Mouse (Mus musculus): ENCODE measurements around the gene Fam160a1. TPM values are rescaled to one million over a fixed set of nuclear protein-coding genes. Genes with fewer than 3 reads are reported as not detected.

Gene Fam160a1
- total RNA-seq, 2 experiments from 2014 or later, result 5.2 to 5.4 TPM

DNA sequence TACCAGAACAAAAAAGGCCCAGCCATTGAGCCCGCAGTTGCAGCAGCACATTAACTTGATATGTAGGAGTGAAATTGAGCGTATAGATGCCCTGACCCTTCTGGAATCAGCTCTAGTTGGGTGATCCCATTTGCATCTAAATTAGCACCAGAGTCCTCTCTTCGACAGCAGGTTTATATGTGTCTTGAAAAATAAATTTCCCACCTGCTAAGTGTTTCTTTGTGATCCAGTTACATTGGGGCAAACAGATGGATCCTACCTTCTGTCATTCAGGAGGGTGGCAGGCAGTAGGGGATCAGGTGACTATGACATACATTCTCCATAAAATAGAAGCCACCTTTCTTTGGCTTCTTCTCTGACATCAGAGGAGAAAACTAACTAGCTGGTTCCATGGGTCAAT lies 122.0 kb downstream of the Fam160a1 start:
- intact Hi-C loops (cut with DNase I), result no loop called here
- DNase-seq (ENCODE audit: low spot score in 2 of 2), result no peak

DNA sequence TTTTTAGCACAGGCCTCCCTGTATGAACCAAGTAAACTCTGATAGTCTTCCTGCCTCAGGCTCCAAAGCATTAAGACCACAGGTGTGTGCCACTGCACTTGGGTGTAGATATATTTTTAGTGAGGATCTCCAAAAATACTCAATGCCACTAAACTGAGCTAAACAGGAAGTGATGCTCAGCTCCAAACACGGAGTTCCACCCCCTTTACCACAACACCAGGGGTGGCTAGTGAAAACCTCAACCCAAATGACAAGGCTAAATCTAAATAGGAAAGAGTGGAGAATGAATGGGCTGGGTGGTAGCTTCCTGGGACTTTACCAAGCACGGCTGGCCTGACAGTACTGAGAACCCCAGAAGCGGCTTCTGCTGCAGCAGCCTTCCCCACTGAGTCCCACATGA lies 124.1 kb downstream of the Fam160a1 start:
- intact Hi-C loops (cut with DNase I), result no loop called here
- DNase-seq (ENCODE audit: low spot score in 2 of 2), result no peak

DNA sequence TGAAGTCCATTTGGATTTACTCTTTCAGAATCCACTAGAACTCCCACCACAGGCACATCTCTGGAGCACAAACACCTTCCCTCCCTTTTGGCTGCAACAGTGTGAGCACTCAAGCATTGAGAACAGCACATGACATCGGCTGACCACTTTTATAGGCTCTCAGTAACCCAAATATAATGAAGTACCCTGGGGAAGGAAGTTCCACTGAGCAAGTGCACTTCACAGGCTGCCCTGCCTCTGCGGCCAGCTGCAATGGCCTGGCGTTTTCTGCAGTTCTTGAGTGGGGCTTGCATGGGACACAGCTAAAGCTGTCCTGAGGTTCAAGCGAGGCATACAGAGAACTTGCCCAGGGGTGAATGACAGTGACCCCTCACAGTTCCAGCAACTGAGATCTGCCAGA lies 126.0 kb downstream of the Fam160a1 start:
- no peak for DNase-seq (ENCODE audit: low spot score in 2 of 2)
- intact Hi-C loops (cut with DNase I), result no loop called here

DNA sequence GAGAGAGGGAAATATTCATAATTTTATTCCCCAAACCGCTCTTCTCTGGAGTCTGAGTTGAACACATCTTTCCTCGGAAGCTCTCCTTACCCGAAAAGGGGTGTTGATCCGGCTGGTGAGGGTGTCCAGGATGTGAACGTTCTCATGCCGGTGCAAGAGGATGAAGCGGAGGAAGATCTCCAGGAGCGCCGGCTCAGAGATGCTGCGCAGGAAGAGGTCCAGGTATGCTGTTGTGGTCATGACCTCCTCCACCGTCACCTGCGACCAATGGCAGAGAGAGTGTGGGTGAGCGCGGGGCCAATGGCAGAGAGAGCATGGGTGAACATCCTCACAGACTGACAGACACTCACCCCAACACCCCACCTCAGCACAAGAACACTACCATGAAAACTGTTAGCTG lies 128.8 kb downstream of the Fam160a1 start:
- intact Hi-C loops (cut with DNase I), result no loop called here
- no peak for DNase-seq (ENCODE audit: low spot score in 2 of 2)

DNA sequence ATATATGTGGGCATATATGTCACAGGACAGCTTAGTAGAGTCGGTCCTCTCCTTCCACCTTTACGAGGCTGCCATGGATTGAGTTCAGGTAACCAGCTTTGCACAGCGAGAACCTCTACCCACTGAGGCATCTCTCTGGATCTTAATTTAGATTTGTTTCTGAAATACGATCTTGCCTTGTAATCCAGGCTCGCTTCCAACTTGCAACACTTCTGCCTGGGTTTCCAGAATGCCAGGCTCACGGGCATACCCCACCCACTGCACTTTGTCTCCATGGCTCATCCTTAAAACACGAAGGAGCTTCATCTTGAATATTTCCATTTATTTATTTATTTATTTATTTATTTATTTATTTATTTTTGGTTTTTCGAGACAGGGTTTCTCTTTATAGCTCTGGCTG lies 131.8 kb downstream of the Fam160a1 start:
- DNase-seq (ENCODE audit: low spot score in 2 of 2), result peak in 1 of 2 experiments; percentile 55
- intact Hi-C loops (cut with DNase I), result no loop called here

DNA sequence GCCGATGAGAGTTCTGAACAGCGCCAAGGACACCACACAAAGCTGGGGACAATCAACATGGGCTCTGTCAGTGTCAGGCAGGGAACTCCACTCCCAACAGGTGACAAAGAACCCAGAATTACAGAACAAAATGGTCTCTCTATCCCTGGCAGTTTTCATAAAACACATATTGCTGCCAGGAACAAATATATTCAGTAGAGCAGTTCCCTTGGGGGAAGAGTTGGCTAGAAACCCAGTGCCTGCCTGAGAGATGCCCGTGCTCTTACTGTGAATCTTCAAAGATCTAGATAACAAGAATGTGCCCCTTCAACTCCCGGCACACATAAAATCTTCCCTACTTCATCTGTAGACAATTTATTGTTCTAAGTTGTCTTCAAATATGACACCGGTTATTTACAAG lies 133.5 kb downstream of the Fam160a1 start:
- intact Hi-C loops (cut with DNase I), result no loop called here
- peak in 1 of 2 experiments; percentile 72 for DNase-seq (ENCODE audit: low spot score in 2 of 2)

DNA sequence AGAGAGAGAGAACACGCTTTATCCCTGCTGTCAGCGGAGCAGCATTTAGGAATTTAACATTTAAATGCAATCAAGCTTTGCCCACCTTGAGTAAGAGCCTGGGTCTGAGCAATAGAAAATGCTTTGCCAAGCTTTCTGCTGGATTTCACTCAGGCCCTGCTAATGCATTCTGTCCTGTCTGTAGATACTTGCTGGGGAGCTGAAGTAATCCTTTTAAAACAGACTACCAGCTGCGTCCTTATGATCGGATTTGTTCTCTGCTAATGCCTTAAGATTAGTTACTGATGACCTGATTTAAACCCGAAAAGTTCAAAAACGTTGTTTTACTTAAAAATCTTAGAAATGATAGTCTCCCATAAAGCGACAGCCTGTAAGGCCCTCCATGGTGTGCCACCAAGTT lies 136.0 kb downstream of the Fam160a1 start:
- intact Hi-C loops (cut with DNase I), result no loop called here
- DNase-seq (ENCODE audit: low spot score in 2 of 2), result no peak

DNA sequence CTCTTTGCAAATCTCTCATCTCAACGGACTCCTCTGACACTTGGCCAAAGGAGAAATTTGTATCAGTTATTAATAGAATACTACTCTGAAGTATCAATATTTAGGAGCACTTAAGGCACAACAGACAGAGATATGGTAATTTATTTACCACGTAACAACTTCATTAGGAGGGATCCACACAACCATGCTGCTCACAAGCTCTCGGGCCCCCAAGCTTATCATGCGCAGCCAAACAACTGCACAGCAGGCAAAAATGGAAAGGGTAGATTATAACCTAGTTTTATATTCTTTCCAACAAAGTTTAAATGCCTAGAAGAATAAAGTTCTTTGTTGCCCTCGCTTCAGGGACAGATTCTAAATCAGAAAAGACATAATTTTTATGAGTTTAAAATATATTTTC lies 137.1 kb downstream of the Fam160a1 start:
- intact Hi-C loops (cut with DNase I), result no loop called here
- DNase-seq (ENCODE audit: low spot score in 2 of 2), result no peak

DNA sequence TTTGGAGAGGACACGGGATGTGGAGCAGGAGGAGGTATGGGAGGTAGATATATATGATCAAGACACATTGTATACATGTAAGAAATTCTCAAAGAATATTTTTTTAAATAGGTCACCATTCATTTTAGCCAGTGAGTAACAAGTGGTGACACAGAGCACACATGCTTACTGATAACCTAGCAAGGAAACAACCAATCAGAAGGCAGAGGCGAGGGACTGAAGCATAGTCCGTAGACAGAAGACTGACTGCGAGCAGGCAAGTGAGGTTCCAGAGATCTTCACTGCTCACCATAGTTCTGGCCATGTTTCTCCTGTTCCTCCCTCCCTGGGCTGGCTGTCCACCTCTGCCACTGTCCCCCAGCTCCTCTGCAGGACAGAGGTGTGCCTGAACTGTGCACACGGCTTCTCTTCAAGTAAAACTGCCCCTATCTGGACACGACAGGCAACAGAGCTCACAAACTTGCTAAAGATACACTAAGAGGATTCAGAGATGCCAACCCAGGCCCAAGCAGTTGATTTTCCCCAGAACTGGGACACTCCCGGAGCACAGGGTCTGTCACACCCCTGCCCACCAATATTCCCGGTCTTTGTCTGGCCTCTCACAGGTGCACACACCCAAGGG lies 137.7 kb downstream of the Fam160a1 start:
- intact Hi-C loops (cut with DNase I), result no loop called here
- DNase-seq (ENCODE audit: low spot score in 2 of 2), result no peak

DNA sequence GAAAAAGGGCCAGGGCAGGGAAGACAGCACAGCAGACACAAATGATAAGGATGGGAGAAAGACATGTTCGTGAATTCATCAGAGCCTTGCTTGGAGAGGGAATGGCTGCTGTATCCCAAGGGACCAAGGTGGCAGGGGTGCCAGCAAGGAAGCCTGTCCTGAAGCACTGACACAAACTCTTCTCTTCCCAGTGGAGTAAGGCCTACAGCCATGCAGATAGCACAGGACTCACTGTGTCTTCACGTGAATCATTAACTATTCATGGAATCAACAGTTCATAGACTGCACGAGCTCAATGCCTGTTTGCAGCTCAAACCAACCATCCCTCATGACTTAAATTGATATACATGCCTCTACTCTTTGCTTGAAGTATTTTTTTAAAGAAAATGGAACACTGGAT lies 139.1 kb downstream of the Fam160a1 start:
- no peak for DNase-seq (ENCODE audit: low spot score in 2 of 2)
- intact Hi-C loops (cut with DNase I), result no loop called here

DNA sequence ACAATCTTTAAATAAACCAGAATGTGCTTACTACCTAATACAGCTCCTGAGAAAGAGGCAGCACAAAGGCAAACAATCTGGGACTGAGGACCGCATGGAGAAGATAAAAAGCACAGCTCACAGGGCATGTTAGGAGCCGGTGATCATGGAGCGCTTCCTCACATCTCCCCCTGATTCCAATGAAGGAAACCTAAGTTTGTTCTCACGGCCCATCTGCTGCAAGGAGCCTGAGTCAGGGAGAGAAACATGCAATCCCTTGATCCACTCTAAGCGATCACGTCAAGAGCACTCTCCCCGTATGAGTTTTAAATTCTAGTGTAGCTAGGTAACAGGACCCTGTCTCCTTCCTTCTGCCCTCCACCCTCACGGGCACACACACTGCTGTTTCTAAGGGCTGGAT lies 140.0 kb downstream of the Fam160a1 start:
- intact Hi-C loops (cut with DNase I), result no loop called here

DNA sequence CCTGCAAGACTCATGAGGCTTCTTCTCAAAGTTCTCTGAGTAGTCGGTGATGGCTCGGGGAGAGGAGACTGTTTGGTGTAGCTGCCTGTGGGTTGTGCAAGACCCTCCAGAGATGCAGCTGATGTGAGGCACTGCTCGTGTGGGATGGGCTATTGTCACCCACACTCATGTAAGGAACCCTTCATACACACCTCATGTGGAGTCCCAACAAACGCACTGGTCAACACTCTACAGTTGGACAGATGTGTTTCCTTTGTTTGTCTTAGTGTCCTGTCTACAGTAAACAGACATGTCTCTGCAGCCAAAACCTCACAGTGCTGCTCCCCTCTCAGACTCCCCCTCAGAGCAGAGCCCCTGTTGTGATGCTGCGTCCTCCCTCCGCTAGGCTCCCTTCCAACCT lies 147.2 kb downstream of the Fam160a1 start:
- no peak for DNase-seq (ENCODE audit: low spot score in 2 of 2)
- intact Hi-C loops (cut with DNase I), result loop anchor here (5.0 to 10.0 kb wide), 2 partner anchors 78 to 355 kb away; no protein-coding TSS in a partner anchor

More for the DNA sequence above, 140.0 kb downstream of the Fam160a1 start:
- peak in 1 of 2 experiments; percentile 57 for DNase-seq (ENCODE audit: low spot score in 2 of 2)

DNA sequence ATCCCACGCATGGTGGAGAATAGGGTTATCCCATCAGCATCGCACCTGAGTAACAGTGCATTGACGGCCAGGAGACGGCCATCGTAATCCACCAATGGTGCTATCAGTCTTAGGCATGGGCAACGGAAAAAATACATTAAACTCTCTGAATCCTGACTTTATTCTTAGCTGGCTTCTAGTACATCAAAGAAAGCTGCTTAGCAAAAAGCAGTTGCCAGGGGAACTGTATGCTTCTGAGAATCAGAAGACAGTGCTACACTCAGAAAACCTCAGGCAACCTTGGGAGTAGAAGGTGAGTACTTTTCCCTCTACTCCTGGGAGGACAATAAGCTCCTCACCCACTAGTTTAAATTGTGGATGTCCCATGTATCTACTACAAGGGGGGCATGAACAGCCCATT lies 149.4 kb downstream of the Fam160a1 start:
- DNase-seq (ENCODE audit: low spot score in 2 of 2), result peak; percentile 51 to 61
- intact Hi-C loops (cut with DNase I), result loop anchor here (5.0 to 10.0 kb wide), 2 partner anchors 75 to 353 kb away; no protein-coding TSS in a partner anchor

DNA sequence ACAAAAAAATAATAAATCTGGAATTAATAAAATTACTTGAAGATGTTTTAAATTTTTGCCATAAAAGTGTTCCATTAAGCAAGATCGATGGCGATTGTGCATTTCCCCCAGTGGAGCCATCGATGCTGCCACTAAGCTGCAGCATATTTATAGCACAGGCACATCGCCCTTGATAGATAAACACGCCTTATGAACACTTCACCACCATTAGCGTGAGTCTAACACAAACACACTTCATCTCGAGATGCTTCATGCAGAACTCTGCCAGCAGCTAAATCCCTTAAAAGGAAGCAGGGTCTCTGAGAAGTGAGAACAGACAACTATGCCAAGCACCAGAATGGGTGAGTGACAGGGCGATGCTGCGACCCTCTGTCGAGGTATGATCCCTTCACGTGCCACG lies 150.4 kb downstream of the Fam160a1 start:
- intact Hi-C loops (cut with DNase I), result loop anchor here (5.0 to 10.0 kb wide), 2 partner anchors 74 to 352 kb away; no protein-coding TSS in a partner anchor
- DNase-seq (ENCODE audit: low spot score in 2 of 2), result no peak

DNA sequence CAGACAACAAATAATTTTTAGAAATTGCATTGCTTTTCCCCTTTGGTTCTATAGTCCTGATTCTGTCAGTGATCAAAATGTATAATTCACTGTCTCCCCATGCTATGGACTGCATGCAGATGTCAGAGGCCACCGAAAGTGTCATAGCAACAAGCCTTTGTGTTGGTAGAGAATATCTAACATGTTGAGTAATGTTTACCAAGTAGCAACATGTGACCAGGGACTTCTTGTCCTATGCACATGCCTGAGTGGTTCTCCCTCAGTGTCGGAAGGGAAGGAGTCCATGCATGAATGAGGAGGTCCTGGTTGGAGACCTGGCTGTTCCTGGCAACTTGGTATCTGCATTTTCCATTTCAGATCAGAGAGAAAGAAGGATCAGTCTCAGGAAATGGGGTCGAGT lies 150.9 kb downstream of the Fam160a1 start:
- intact Hi-C loops (cut with DNase I), result loop anchor here (5.0 to 10.0 kb wide), 2 partner anchors 74 to 351 kb away; no protein-coding TSS in a partner anchor
- no peak for DNase-seq (ENCODE audit: low spot score in 2 of 2)

DNA sequence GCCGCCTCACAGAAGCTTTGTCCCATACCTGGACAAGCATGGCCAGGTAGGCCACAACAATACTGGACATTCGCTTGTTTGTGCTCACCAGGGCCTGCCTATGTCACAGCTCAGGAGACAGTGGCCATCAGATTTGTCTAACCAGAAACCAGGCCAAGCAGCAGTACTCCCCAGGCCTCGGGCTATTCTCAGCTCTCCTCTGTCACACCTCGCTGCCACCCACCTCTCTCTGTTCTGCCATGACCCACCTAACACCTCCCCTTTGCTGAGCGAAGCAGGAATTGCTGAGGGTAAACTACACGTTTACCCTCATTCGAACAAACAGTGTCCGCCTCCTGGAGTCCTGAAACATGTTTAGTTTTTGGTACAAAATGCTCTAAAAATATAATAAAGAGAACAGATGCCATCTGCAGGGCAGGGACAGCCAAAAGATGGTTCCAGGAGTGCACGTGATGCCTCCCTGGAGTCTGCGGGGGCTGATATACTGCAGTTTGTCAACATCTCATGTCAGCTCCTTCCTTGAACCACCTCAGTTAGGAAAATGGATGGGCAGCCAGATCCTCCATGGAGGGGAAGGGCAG lies 152.4 kb downstream of the Fam160a1 start:
- intact Hi-C loops (cut with DNase I), result loop anchor here (5.0 to 10.0 kb wide), 2 partner anchors 72 to 350 kb away; no protein-coding TSS in a partner anchor
- peak; percentile 72 to 92 for DNase-seq (ENCODE audit: low spot score in 2 of 2)

DNA sequence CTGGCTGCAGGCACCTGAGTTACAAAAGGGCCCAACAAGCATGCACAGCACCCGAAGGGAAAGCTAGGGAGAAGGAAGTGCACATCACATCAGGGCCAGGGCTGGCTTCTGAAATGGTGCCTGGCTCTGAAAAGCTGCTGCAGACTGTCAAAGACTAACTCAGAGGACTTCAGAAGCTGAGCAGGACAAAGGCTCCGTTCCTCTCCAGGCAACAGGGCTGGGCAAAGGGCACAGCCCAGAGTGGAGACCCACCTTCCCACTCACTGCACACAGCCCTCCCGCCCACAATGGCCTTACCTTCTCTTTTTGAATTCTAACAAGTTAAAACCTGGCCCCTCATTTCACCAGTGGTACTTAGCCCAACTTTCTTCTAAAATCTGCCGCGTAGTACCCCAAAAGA lies 153.3 kb downstream of the Fam160a1 start:
- DNase-seq (ENCODE audit: low spot score in 2 of 2), result no peak
- intact Hi-C loops (cut with DNase I), result loop anchor here (10.0 kb wide), 1 partner anchor 349 kb away; no protein-coding TSS in a partner anchor

DNA sequence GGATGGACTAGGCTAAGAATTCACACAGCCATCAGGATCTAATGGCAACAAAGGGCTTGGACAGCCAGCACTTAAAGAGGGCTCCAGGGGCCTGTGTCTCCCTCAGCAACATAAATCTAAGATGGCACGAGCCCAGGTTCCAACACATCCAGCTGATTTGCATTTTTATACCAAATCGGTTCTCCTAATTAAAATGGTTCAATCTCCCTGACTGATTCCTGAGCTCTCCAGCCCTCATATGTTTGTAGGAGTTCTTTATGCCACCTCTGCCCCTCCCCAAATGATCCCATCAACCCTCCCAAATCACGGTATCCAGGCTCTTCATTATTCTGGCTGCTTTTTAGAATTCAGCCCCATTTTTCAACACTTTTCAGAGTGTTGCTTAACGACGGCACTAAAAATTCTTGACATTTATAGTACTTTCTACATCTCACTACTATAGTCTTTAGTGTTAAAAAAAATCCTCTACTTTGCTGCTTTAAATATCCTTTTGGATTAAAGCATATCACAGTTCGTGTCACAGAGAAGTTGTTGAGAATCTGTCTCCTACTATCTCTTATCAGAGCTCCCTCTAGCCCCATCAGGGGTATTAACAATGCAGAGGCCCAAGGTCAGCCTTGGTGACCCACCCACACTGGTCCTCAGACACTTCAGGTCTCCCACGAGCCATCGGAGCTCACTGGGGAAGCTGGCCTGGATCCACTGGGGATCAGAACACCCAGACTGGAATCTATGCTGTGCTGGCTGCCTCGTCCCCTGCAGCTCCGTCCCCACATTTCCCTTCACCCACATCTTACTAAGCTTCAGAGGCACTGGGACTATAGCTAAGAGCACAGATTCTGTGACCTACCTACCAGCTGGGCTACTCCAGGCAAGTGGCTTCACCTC lies 154.9 kb downstream of the Fam160a1 start:
- DNase-seq (ENCODE audit: low spot score in 2 of 2), result peak in 1 of 2 experiments; percentile 68
- intact Hi-C loops (cut with DNase I), result loop anchor here (10.0 kb wide), 1 partner anchor 347 kb away; no protein-coding TSS in a partner anchor

DNA sequence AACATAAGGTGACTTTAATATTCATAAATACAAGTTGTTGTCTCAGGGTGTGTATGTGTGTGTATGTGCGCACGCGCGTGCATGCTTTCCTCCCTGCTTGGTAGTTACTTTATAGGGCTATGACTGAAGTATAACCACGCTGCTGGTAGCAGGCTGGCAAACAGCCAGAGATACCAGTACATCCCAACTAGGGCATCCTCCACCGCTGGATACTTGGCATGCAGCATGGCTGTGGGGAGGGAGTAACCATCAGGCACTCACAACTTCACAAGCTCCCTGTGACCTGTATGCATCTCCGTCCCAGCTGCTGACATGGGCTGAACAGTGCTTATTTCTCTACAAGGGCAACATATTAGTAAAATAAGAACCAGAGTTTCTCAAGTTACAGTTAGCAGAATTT lies 157.4 kb downstream of the Fam160a1 start:
- intact Hi-C loops (cut with DNase I), result loop anchor here (10.0 kb wide), 1 partner anchor 345 kb away; no protein-coding TSS in a partner anchor
- no peak for DNase-seq (ENCODE audit: low spot score in 2 of 2)

DNA sequence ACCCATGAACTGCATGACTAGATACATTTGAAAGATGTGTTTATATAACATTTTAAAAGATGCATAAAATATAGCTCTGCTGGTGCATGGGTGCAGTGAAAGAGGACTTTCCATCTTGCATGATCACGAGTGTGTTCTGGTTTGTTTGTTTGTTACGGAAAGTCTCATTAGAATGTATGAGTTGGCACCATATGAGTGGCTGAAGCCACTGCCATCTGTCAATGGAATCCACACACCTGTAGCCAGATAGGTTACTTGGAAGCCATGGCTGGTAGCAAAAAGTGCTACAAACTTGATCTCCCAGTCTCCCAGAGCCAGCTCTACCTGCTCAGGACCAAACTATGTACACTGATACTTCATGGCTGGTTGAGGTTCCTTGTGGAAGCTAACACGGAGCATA lies 161.6 kb downstream of the Fam160a1 start:
- intact Hi-C loops (cut with DNase I), result no loop called here
- no peak for DNase-seq (ENCODE audit: low spot score in 2 of 2)
